Mouse (Mus musculus) thymus, postnatal 36 days (tissue): ENCODE data around the gene Dclk2.
A peak's percentile ranks its signal among the peaks of the same experiment; 100 is the strongest.

Experiments used
- DNase-seq, 2 experiments: peaks; one replicate each; pipeline ENCODE4 v3.0.0; 2022; ENCODE audit warnings: mixed read lengths in 2 of 2

Gene Dclk2

DNA sequence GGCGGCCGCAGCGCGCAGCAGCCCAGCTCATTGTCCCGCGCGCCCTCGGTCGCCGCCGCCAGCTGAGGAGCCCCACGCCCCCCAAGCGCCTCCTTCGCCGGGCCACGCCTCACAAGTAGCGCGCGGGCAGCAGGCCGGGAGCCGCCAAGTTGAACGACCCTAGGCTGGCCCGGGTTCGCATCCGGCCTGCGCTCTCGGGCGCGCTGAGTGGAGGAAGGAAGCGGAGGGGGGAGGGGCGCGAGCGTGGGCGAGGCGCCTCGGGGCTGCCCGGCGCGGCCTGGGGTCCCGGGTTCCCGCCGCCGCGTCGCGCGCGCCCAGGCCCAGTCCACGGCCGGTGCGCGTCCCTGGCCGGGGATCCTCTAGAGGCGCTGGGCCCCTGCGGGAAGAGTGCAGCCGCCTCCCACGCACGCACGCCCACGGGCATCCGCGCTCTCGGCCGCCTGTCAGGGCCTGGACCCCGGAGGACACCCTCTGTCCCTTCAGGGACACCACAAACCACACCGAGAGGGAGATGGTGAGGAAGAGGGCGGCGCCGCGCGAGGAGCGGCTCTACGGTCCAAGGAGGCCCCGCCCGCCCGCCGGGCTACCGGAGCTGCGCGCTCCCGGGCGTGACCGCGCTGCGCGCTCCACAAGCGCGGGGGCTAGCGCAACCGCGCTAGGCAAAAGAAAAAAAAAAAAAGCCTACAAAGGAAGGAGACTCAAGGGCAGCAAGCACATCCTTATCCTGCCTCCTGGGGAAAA lies at the start of gene Dclk2:
Dclk2 (minus strand) TSS at position 510 of the 741 bp plus-strand sequence.
- DNase-seq, result peak; percentile 84 to 88

DNA sequence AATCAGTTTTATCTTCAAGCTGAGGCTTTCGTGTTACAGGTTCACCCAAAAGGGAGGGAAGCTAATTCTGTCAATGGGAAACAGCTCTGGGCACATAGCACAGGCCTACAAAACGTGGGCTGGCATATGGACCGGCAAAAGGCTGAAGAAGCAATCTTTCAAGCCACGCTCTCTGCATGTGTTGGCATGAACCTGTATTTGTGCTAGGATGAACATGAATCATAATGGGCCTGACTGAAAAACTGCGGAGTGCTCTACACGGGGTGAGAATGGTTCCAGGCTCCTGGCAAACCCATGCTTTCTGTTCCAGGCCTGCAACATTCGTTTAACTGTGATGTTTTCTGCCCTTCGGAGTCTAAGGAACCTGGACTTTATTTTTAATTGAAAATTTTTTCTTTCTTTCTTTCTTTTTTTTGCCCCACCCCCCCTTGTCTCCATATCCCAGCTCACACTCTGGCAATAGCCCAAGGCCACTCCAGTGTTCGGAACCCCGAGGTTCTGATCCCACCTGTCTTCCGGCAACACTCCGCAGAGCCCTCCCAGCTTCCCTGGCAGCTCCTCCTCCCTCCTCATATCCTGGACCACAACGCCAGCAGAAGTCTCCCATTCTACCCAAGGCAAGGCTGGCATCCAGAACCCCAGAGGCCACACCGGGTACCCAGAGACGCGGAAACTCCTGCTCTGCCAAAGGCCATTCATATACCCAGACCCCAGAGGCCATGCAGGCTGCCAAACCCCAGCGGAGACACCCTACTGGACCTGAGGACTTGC lies 42.2 kb upstream of the Dclk2 start:
- DNase-seq, result peak in 1 of 2 experiments; percentile 9

DNA sequence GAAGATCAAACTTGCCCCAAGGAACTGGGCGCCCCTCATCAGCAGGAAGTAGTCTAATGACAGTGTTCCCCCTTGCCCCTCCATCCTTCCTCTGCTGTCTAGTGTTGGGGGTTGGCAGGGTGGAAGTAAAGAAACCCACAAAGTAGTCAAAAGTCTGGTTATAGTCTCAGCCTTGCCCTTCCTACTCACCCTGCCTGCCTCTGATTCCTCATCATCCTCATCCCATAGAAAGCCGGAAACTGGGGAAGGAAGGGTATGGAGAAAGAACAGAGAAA lies 40.7 kb upstream of the Dclk2 start:
- DNase-seq, result peak in 1 of 2 experiments; percentile 61

DNA sequence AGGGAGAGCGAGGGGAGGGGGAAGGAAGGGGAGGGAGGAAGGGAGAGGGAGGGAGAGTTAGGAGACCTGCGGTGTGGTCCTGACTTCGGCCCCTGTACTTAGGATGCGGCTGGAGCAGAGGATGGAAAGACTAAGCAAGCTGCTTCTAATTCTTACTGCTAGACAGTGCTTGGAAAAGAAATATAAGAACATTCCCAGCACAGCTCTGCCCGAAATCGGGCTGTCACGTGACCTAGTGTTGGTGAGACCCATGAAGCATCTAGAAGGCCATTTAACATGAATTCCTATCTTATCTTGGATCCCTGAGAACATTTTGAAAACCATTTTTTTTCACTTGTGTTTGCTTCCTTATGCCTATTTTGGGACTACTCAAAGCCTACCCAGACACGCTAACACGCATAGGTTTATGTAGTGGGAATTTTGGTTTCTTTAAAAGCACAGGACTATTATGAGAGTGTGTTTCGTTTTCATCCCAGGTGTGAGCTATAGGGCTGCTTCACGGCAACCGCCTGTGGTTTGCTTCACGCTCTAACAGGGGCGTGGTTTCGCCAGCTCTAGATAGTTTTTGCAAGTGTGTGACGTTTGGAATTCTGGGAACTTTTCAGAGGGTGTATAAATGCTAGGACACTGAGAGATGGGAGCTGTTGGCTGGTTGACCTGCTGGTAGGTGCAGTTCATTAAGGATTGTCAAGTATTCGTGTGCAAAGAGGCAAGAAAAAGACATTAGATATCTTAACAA lies 40.2 kb upstream of the Dclk2 start:
- peak; percentile 60 to 72 for DNase-seq

DNA sequence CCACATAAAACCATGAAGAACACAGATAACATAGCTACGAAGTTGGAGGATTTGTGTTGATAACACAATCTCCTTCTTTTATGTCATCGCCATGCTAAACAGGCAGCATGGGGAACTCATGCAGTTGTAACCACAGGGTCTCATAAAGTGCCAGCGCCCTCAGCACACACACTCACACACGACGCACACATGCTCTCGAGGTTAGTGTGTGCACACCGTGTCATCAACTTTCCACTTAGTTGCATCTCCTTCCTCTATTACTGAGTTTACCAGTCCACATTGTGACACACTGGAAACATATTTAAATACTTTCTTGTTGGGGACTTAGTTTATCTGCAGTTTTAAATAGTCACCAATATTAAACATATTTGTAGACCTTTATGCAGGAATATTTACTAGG lies 38.4 kb upstream of the Dclk2 start:
- no peak for DNase-seq

DNA sequence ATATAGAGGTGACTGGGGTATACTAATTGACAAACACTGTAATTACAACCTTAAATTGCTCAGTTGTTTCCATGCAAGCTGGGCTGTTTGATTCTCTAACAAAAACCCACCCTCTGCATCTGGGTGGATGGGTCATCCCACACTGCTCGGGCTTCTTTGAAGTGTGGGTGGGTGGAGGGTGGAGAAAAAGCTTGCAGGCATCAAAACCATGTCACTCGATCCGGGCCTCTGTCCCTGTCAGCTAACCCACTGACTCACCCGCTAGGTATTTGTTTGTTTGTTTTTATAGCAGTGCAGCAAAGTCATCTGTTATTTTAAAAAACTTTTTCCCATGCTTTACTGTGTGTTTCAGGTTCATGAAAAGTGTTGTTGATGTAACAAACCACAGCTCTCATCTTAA lies 34.7 kb upstream of the Dclk2 start:
- DNase-seq, result no peak

DNA sequence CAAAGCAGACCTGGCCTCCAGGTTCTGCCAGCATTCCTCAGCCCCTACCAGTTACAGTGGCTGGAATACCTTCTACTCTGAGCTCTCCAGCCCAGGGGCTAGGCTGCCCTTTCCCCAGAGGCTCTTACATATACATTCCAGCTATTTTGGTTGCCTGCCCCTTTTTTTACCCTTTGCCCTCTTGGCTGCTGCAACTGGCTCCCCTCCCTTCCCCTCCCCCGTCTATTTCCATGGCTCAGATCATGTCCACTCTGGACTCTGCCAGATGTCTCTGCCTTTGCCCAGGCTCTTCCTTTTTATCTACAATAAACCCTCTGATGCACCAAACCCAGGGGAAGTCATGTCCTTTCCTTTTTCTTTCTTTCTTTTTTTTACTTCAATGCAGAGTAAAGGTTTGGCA lies 33.9 kb upstream of the Dclk2 start:
- DNase-seq, result no peak

DNA sequence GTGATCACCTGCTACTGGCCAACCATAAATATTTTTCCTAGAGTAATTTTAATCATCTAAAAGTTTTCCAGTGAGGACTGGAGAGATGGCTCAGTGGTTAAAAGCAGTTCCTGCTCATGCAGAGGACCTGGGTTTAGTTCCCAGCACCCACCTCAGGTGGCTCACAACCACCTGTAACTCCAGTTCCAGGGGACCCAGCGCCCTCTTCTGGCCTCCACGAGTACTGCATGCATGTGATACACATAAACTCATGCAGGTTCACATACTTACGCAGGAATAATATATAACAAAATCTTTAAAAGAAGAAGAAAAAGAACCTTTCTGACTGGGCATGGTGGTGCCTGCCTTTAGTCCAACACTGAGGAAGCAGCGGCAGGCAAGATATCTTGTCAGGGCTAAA lies 33.2 kb upstream of the Dclk2 start:
- no peak for DNase-seq

DNA sequence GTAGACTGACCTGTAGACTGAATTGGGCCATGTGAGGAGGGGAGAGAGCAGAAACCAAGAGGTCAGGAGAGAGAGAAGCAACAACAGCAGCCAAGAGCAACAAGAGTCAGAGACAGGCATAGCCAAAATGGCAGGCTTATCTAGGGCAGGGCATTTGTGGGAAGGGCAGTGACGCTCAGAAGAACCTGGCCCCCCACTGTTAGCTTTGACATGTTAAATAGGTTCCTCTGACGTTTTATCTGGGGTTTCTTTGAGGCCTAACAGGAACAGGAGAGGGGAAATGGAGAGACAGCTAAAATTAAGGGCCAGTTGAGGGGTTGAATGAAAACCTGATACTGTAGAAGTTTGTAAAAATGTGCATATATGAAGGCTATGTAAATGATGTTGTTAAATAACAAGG lies 30.0 kb upstream of the Dclk2 start:
- DNase-seq, result no peak

DNA sequence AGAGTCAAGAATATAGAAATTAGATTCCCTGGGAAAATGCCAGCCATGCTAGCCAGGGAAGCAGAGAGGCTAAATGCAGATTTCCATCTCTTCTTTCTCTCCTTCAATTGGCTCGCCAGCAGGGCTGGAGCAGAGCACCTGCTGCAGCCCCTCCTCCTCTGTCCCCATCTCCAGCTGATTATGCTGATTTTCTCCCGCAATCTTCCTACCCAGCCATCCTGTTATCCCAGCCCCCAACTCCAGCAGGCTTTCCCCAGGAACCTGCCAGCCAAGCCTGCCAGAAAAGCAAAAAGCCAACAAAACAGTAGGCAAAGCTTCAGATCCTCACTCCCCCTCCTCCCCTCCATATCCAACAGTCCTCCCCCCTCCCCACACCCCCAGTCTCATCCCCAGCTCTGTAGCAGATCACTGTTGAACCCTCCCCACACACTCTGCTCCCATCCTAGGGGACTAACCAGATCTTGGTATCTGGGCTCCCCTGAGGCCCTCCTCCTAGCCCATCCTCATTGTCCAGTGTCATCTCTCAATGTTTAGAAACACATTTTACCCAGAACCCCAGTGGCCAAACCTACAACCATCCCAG lies 15.7 kb upstream of the Dclk2 start:
- no peak for DNase-seq

DNA sequence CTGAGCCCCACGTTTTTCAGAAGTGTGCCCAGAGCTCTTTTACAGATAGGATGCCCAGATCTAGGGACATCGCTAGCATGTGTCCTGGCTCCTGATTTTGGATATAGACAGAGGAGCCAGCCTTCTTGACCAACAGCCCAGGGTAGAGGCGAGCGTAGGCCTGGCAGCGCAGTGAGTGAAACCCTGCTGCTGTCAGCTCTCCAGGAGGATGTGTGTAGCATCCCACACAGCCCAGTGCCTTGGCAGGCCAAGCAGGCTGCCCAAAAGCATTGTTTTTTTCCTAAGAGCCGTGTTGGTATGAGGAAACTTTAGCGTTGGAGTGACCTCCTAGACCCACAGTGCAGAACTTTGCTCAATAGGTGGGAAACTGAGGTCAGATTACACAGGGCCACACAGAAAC lies 12.8 kb upstream of the Dclk2 start:
- DNase-seq, result no peak

DNA sequence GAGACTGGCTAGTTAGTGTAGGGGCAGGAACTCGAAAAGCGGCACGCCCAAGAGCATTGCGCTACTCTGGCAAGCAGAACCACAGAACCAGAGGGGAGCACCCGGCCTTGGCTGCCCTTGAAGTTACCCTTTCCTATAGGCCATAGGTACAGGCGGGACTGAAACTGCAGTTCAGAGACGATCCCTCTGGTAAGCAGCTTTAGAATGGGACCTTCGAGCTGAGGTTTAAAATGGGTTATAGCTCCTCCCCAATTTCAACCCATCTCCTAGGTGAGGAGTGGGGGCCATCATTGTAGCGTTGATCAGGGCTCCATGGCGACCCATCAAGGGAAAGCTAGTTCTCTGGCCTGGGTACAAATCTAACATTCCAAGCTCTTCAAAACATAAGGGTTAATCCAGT lies 3.0 kb upstream of the Dclk2 start:
- no peak for DNase-seq

DNA sequence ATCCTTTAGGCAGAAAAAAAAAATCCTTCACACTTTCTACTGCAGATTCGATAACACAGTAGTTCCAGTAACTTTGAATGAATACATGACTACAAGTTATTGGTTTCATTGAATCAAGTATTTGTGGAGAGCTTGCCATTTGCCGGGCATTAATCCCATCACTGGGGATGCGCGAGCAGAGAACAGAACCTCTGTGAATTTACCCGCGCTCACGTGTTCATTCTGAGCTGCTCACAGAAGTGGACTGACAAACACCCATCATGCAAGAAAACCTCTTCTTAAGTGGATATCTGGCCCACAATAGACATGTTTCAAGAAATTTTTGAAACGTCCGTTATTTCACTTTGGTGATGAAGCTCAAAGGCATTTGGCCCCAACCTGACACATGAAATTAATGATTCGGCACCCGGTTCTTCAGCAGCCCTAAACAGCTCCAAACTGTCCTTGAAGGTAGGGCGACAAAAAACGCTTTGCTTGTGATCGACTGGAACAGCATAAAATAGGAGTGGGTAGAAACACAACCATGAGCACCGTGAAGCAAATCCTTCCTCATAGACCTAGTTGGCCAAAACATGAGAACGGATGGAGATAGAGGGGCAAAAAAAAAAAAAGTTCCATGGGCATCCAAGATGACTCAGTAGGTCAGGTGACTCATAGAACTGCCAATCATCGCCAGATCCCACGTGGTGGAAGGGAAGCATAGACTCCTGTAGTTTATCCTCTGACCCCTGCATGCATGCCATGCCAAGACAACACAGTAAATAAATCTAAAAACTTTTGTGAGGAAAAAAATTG lies 726 bp upstream of the Dclk2 start:
- no peak for DNase-seq

DNA sequence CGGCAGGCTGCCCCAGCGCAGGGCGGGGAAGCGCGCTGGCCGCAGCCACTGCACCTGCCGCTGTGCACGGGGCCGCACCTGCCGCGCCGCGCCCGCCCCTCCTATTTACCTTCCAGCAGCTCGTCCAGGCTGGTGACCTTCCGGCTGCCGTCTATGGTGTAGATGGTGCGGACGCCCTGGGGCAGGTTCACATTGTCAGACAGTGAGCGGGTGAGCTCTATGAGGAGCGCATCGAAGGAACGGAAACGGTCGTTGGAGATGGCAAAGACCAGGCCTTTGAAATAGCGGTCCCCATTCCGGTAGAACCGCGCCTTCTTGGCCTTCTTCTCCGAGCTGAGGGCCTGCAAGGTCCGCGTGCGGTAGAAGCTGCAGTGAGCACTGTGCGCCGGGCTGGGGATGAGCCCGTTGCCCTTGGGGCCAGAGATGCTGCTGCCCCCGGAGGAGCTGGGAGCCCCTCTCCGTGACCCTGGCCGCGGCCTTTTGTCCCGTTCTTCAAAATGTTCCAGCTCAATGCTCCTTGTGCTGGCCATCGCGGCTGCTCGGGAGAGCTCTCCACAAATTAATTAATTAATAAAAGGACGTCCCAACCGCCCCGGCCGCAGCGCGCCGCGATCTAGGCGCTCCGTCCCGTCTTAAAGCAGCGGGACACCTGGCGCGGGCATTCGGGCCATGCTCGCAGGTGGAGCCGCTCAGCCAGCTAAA lies 860 bp downstream of the Dclk2 start:
- DNase-seq, result peak; percentile 56 to 64

DNA sequence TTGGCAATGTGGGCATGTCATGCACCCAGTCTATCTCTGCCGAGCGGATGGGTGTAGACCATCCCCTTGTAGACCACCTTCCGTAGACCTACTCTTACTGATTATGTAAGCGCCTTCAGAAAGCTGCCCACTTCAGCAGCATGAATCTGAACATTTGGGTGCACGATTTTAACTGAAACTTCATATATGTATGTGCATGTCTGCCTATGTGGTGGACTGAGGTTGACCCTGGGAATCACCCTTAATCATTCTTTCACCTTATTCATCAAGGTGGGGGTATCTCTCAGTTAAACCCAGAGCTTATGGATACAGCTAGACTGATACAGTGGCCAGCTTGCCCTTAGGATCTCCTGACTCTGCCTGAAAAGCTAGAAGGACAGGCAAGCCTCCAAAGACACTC lies 3.6 kb downstream of the Dclk2 start:
- DNase-seq, result no peak

DNA sequence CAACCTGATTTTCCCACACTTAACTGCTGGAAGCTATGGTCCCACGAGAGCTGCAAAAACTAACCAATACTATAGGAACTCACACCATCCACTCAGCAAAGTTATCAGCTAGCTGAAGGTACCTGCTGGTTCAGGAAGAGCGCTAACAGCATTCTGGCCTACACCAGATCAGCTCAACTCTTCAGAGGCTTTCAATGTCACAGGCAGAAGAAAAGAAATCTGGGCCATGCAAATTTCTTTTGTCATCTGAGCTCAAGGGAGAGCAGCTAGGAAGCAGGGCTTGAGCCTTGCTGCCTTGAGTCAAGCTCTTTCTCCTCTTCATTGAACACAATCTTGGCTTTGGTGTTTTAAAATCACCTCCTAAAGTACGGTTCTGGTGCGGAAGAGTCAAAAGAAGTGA lies 4.0 kb downstream of the Dclk2 start:
- DNase-seq, result no peak

DNA sequence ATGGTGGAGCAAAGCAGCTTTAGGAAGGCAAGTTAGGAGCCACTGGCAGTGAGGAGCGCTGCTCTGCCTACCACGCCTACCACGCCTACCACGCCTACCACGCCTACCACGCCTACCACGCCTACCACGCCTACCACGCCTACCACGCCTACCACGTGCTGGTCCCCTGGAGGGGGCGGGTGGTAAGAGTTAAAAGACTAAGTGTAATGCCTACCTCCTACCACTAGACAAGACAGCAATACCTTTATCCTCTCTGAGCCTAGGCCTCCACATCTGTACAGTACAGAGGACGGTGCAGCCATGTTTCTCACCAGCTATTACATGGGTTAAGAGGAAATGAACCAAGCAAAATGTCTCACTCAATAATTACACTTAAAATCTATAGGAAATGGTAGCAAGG lies 5.4 kb downstream of the Dclk2 start:
- DNase-seq, result no peak

DNA sequence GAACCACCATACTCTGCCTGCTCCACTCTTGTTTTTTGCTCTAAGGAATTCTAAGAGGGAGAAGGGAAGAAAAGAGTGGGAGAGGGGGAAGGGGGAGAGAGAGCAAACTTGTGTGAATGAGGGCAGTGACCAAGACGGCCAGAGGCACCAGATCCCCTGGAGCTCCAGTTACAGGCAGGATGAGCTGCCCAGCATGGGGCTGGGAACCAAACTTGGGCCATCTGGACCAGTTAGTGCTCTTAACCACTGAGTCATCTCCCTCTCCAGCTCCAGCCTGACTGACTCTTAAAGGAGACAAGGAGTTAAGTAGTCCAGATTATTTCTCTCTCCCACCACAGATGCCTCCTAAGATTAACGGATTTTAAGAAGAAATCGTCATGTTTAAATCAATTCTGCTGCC lies 6.3 kb downstream of the Dclk2 start:
- no peak for DNase-seq

DNA sequence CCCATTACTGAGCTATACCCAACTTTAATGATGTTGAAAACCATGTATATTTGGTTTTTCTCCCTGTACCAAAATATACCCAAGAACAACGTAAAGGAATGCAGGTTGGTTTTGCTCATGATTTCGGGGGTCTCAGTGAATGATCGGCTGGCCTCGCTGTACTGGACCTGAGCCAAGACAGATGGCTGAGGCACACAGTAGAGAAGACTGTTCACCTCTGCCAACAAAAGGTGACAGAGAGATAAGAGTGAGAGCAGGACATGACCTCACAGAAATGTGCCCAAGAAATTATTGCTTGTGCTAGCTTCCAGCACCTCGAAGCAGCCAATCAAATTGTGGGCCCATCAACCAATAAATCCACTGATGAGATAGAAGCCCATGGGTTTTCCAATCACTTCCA lies 22.3 kb downstream of the Dclk2 start:
- DNase-seq, result no peak

DNA sequence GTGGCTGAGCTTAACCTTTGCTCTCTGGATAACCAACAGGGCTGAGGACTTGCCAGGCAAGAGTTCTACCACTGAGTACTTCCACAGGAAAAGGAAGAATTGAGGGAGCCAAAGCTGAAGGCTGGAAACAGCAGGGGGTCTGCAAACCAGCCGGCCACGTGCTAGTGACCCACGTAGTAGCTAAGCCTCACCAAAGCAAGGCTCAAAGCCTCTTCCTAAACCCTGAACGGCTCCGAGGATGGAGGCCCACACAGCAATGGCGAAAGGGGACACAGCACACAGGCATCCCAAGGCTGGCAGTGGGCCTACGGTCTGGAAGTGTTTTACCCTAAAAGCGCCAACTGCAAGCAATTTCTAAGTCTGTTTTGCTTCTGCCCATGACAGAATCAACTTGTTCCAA lies 23.1 kb downstream of the Dclk2 start:
- DNase-seq, result no peak

DNA sequence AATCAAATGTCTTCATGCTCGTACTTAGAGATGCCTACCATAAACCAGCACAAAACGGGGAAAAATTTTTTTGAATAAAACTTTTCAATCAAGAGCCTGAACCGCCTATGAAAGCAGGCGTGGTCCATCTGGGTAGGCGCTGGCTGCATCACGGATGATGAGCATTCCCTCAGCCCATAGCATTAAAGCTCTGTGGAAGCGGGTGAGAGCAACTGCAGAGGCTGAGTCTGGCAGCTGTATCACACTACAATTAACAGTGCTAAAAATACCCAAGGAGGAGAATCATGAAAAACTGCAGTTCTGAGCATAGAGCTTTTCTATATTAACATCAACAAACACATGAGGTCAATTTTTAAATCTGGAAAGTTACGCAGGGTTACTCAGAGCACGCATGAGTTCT lies 23.6 kb downstream of the Dclk2 start:
- DNase-seq, result no peak

DNA sequence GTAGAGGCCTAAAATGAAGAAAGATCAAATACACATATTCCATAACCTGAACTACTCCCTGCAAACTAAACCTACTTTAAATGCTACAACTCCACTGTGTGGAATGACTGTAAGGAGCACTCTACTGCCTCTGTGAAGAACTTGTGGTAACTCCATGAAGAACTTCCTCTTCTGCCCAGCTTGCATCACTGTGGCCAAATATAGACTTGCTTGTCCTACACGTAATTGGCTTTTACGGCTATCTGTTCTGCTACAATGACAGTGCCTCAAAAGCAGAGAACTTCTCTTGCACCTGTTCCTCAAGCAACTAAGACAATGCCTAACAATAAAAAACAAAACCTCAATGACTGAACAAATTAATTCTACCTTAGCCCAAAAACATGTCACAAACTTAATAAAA lies 26.2 kb downstream of the Dclk2 start:
- no peak for DNase-seq
